Mouse (Mus musculus): ENCODE data around the gene Dyrk1a.

The Dyrk1a gene

DNA sequence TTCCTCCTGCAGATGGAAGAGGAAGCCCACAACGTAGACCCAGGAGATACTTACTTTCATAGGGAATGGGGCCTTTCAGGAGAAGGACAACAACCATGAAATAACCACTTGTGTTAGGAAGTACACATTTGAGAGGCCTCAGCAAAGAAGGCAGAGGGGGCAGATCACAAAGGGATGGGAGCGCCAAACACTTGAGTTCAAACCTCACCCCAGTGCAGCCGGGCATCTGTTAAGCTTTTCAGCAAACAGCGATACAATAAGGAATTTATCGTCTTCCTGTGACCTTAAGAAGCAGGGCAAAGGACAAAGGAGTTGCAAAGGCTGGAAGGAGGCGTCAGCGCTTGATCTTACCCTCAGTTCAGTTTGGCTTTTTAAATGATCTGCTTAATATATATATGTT lies 10.0 kb upstream of the Dyrk1a start:
- DNase-seq (ENCODE audit: low spot score): no peak

DNA sequence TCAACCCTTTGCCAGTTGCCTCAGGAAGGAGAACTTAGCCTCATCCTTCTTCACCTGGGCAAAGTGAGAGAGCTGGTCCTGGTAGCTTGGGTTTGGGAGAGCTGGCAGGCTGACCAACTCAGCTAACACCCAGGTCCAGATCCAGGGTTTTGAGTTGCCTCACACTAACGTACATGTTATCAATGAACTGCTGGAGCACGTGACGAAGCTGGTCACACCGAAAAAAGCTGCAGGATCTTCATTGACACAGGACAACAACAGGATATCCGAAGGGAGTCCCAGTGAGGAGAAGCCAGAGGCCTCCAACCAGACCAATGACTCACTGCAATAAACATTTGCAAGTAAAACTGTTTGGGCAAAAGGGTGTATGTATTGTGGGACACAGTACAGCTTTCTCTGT lies 9.2 kb upstream of the Dyrk1a start:
- DNase-seq (ENCODE audit: low spot score): no peak

DNA sequence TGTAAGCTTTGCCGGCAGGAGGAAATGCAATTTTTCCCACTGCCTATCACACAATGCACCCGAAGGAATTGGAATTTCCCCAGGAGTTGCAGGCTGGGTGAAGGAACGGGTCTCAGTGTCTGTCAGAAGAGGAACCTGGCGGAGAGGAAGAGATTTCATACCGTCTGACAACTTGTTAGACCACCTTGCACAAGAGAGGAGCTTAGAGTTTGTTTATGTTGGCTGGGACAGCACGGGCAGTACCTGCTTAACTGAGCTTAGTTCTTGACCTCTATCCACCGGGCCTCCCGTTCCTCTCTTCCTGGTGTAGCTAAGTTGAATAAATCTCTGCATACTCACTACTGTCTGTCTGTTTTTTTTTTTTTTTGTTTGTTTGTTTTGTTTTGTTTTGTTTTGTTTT lies 3.7 kb upstream of the Dyrk1a start:
- DNase-seq (ENCODE audit: low spot score): no peak

DNA sequence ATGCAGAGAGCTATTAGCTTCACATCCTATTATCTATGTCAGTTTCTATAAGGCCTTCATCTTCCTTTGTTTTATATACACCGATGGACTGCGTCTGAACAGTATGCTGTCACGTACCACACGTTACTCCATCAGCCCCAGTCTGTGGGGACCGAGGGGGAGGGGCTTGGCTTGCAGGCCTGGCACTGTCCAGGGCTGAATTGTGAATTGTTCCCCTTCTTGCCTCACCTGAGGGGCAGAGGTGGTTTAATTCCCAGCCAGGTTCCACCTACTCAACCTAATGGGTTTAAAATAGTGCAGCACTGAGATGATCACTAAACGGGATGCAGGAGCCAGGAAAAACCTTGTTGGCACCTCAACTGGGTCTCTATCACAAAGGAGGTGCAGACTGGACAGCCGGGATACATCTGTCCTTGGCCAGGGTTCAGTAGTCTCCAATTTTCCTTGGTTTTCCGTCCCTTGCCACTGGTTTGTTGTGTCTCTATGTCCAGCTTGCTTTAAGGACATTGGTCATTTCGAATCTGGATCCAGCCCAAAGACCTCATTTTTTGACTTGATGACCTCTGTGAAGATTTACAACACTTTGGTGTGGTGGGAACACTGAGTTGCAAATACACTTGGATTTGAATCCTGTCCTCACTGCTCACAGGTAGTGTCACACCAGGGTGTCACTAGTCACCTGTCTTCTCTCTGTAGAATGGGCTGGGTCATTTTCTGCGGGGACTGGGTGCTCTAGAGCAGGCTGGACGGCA lies 2.8 kb upstream of the Dyrk1a start:
- DNase-seq (ENCODE audit: low spot score): no peak

DNA sequence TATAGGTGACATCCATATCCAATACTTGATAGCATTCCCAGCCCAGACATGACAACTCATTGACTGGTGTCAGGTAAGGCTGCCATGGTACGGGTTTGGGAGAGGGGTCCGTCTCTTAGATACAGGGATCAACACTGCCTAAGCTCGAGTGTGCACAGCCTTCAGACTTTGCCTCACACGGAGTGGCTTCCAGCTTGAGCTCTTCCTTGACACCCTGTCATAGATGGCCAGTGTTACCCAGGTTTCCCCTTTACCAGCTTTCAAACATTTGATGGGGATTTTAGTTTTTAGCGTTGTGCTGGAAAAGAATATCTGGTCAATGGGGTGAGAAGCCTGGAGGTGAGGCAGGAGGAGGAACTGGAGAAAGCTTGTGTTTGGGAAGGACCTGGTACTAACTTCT lies 2.1 kb upstream of the Dyrk1a start:
- no peak for DNase-seq (ENCODE audit: low spot score)

DNA sequence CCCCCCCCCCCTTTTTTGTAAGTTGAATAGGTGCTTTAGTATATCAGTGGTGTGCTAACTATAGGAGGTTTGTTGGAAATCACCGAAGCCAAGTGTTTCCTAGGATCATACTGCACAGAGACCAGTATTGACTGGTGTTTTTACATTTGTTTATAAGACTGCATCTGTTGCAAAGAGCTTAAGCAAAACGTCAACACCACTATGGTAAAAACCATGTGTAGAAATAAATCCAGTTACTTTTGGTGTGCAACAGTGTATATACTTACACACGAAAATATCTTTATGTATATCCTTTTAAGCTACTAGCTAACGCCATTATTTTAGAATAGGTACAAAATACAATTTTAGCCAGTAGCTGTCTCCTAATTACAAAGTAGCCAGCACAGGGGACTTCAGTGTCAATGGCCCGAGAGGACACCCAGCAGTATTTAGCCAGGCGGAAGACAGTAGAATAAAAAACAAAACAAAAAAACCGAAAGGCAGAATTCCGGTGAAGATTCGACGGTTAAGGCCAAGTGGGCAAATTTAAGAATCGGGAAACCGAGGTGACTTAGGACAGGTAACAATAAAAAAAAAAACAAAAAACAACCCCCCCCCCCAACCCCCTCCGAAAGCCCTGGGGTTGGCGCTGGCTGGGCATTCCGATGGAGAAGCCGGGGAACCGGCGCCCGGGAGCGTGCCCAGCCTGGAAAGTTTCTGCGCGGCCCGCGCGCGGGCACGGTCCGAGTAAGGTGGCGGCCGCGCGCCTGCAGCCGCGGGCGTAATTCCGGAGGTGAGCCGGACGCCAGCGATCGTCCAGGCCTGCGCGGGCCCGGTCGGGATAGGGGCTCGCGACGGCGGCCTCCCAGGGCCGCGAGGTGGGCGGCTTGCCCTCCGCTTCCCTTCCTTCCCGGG lies 1.2 kb upstream of the Dyrk1a start:
- DNase-seq (ENCODE audit: low spot score): no peak

DNA sequence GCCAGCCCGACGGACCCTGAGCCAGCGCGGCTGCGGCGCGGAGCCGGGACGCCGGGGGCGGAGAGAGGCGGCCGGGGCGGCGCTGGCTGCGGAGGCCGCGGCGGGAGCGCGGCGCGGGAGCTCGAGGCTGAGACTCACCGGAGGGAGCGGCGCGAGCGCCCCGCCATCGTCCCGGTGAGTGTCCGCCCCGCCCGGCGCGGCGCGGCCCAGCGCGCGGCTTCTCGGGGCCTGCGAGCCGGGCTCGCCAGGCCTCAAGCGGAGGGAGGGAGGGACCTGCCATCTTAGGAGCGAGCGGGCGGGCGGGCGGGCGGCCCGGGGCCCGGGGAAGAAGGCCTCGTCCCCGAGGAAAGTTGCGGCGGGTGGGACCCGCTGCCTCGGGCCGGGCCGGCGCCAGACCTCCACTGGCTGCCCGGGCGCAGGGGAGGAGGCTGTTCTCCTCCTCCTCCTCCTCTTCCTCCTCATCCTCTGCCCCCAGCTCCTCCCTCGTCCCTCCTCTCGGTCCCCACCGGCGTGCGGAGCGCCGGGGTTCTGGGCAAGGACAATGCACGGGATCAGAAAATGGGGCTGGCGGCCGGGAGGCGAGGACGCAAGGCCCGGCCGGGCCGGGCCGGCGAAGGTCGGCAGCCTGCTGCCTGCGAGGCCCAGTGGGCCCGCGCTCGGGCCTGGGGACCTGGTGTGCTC lies 691 bp downstream of the Dyrk1a start:
- no peak for DNase-seq (ENCODE audit: low spot score)

DNA sequence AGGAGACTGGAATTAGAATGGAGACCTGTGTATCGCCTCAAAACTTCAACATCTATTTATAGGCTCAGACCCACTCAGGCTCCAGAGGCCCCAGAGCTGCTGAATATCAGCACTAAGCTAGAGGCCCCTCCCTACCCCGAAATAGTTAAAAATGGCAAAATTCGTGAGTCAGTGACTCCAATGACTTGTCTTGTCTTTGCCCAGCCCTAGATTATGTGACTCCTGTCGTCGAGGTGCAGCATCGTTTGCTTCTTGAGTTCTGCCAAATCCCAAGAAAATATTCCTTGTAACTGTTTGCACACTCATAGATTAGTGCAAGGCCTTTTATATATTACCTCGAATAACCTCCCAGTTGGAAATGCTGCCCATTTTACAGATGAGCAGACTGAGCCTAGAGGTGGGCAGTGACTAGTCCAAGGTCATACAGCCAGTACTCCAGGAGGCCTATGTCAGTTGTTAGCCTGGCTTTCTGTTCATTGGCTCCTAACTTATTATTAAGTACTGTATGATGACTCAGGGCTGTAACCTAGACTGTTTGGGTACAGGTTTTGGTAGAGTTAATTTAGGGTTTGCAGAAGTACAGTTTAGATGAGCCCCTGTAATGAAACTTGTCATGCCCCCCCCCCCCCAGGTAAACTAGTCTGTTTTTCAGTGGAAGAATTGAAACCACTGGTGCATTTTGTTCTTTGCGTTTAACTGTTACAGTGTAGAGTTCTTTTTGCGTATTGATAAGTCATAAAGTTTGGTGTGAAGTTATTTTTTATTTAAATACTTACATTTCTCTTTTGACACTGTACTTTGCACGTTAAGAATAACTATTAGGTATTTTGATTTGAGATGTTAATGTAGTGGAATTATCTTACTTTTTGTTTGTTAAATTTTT lies 1.5 kb downstream of the Dyrk1a start:
- DNase-seq (ENCODE audit: low spot score): no peak

DNA sequence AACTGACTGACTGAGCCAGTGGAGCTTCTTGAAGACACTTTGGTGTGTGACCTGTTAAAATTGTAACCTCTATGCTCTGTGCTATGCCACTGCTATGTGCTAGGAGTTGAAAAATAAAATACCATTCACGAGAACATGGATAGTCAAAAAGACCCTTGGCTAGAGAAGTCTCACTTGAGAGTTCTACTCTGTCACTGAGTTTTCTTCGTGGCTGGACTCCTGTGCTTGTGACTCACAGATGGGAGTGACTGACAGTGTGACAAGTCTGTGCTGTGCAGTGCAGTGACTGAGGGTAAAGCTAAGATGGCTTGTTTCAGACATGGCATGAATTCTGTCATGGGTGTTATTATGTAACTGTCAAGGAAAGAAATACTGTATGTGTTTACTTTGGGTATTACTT lies 2.6 kb downstream of the Dyrk1a start:
- no peak for DNase-seq (ENCODE audit: low spot score)

DNA sequence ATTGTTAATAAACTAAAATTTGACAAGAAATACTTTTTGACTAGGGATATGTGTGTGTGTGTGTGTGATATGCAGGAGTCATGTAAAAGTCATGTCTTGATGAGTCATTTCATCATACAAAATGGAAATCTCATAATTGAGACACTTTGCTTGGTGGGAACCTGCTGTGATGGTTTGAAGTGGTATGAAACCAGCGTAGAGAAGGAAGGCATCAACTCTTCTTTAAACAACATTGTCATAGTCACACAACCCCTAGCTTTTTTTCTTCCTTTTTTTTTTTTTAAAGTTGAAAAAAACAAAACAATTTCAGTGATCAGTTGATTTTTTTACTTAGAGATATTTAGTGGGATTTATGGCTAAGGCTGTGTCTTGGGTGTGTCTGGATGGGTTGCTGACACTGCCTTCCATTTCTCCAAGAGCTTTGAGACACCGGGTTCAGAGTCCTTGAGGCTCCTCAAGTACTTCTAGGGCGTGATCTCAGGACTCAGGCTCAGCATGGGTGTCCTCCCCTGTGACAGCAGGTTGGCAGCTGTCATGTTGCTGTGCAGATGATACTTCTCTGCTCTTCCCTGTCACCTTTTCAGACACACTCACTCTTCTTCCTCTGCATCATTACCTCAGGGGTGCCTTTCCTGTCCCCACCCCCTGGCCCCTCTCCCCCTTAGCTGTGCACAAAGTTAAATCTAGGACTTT lies 4.4 kb downstream of the Dyrk1a start:
- DNase-seq (ENCODE audit: low spot score): no peak

DNA sequence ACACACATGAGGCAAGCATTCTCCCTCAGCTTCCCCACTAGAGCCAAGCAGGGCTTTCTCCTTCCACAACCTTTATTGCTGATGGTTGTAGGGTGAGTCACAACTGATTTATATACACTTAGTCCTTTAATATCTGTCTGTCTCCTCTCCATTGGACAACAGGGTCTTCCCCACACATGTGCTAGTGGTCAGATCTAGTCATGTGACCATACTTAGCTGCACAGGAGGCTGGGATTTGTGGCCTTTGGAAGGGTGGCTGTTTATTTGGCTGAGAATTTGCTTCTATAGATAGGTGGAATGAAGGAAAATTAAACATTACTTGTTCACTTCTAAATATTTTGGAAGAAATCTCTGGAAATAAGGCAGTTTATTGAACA lies 4.9 kb downstream of the Dyrk1a start:
- no peak for DNase-seq (ENCODE audit: low spot score)

DNA sequence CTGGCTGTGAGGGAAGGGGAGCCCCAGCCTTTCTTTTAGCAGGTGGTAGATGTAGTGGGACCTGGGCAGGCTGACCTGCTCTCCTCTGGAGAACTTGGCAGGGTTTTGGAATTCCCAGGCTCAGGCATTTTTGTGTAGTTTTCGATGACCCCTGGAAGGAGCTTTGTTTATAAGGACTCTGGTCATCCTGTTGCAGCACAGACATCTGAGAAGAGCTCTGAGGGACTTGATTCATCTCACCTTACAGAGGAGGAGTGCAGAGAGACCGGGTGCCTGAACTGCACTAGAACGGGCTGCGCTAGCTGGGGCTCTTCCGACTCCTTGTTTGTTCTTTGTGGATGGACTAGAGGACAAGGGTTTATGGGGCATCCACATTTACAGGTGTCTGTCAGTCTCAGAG lies 5.9 kb downstream of the Dyrk1a start:
- no peak for DNase-seq (ENCODE audit: low spot score)

DNA sequence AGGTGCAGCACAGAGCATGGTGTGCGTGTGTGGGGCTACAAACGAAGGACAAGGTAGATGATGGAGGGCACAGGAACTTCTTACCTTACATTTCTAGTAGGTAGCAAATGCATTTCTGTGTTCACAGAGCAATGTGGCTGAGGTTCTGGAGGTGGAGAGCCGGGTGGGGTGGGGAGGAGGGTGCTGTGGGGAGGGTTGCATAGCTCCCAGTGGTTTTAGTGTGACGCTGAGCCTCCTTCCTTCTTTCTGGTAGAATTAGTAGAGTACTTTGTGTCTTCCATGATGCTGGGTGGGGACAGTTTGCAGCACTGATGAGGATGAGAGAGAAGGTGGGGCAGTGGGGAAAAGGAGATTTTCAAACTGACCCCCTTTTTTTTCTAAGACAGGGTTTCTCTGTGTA lies 9.5 kb downstream of the Dyrk1a start:
- DNase-seq (ENCODE audit: low spot score): no peak

DNA sequence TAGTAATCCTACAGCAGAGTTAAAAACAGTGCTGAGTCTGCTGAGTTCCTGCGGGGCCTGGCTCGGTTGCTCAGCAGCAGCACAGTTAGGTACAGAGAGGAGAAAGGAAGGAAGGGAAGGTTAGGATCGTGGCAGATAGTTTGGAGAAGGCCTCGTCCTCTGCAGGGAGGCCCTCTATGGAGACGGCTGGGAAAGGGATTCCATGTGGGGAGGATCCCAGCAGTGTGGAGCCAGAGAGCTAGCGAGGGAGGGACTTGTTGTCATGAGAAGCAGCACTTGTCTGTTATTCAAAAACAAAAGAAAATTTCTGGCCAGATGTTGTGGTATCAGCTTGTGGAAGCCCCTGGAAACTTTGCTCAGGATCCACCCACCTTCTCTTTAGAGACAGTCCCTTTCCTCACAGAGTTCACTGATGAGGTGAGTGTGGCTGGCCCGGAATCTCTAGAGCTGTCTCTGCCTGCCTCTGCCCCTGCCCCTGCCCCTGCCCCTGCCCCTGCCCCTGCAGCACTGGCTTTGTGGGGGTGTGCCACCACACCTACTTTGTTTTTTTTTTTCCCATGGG lies 11.1 kb downstream of the Dyrk1a start:
- no peak for DNase-seq (ENCODE audit: low spot score)

DNA sequence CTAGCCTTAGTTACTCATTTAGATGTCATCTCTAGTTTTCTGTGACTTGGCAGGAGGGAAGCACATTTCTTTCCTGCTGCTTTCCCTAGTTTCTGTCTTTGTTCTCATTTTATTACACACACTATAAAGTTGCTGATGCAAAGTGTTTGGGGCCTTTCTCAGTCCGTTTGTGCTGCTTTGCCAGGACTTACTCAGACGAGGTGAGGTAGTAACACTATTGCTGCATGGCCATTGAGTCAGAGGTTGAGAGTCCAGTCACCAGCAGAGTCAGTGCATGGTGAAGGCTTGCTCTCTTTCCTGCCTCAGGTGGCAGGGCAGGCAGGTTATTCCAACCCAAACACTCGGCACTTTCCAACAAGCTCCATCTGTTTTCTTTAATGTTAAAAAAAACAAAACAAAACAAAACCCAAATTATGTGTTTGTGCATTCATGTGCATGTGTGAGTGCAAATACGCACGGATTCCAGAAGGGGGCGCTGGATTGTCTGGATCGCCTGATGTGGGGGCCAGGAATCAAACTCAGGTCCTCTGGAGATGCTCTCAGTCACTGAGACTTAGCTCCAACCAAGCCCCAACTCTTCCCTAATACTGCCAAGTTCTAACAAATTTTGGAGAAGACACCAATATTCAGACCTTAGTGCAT lies 16.7 kb downstream of the Dyrk1a start:
- no peak for DNase-seq (ENCODE audit: low spot score)

DNA sequence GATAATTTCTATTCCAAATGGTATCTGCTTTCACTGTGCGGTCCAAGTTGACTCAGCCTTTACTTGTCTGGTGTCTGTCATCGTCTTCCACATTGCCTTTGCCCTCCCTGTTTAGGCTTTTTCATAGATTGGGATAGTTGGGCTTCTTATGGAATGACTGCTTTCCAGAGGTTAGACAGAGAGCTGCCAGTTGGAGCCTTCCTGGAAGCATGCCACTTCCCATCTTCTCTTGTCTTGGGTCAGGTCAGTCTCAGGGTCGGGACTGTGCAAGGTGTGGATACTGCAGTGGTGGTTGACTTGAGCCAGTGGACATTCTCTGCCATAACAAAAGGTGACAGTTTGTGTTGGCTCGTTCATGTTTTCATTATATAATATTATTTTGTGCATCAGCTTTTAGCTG lies 17.7 kb downstream of the Dyrk1a start:
- no peak for DNase-seq (ENCODE audit: low spot score)

DNA sequence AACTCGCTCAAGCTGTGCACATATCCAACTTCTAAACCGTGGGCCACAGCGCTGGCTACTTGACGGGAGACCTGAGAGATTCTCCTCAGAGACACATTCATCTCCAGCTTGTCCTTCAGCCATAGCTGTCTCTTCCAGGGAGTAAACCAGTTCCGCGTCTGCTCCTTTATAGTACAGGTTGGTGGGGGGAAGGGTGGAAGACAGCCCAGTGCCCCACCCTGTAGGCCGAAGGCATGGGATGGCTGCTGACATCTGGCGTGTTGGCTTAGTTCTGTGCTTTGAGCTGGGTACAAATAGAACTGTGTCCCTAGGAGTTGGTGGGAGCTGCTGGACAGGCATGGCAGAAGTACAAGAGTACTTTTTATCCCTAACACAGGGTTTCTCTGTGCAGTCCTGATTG lies 18.4 kb downstream of the Dyrk1a start:
- DNase-seq (ENCODE audit: low spot score): no peak

DNA sequence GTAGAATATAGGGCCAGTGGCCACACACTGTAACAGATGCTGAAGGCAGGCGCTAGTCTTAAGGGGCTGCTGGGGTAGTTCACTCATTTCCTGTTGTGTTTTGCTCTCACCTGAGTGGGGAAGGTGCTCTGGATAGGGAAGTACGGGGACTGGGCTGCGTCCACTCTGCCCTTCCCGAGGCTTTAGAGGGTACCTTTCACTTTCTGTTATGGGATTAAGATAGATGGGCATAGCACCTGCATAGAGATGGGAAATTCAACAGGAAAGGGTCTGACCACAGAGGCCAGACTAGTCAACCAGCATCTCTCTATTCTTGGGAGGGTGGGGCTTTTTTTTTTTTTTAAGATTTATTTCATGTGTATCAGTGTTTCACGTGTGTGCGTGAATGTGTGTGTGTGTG lies 19.2 kb downstream of the Dyrk1a start:
- no peak for DNase-seq (ENCODE audit: low spot score)

DNA sequence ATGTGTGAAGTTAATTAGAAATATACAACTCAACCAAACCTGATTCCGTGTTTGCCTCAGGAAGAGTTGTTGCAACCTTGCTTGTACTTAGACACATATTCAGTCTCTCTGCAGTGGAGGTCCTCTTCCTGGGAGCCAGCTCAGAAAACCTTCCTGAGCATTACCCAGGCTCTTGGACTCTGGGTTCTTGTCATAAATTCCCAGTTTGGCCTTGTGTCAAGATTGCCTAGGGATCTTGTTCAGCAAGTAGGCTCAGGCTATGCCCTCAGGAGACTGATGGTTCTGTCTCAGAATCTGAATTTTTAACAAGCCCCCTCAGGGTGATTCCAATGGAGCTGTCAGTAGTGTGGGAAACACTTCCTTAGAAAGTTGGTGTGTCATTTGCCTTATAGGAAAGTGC lies 19.8 kb downstream of the Dyrk1a start:
- DNase-seq (ENCODE audit: low spot score): no peak

DNA sequence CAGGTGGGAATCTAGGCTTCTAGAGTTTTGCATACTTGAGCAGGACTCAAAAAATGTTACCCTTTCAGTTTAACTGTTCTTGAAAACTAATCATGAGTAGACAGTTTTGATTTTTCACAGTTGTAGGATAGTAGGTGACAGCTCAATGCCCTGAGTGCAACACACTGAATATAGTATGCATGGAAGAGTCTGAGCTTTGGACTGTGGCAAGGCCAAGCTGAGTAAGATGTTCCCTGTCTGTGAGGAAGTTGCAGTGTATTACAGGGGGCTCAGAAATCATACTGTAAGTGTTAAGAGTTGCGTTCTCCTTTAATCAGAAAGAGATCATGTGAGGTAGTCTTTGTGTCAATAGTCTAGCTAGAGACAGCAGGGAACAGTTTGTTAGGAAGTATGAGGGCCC lies 20.4 kb downstream of the Dyrk1a start:
- DNase-seq (ENCODE audit: low spot score): no peak

DNA sequence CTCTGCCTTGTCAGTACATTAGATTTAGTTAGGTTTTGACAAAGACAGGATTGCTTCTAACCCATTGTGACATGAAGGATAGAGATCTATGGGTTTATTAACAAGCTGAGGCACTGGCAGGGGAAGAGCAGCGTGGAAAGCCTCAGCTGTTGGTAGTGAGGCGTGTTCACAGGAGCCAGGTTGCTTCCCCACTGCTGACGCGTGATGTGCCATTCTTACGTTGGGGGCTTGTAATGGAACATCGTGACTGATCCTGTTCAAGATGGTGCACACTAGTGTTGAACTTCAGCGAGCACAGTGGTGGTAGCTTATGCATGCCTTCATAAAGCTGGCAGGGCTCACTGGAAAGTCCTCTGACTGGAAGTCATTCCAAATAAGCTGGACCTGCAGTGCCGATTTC lies 21.2 kb downstream of the Dyrk1a start:
- no peak for DNase-seq (ENCODE audit: low spot score)

All from layer of hippocampus, adult 9-10 months (tissue).